ENCODE assay signal across 20 mouse cellular contexts in genomic region chr2:38914965-38915364, GRCm38 (mm10). TPM values are rescaled to one million over a fixed set of nuclear protein-coding genes. Genes with fewer than 3 reads are reported as not detected.
DNase-seq lines count a peak whose midpoint lies in the region.
"Had no signal": no experiment of that assay in that cellular context is flagged by ENCODE, and none has a peak within 500 bp of the region (broad histone marks: within the 10 kb centered on the region; RNA-seq: fewer than 3 reads in every experiment).

No protein-coding gene starts in this region.

- H3K27me3 ChIP-seq in hindbrain, embryonic 10.5 days (ENCODE audit: insufficient read depth, poor library complexity, severe bottlenecking) = no peaks in the 10 kb centered on the region
- H3K27me3 ChIP-seq in limb, embryonic 10.5 days (ENCODE audit: low read depth, poor library complexity, severe bottlenecking) = no peaks in the 10 kb centered on the region
- H3K27me3 ChIP-seq: intestine, embryonic 15.5 days; kidney, embryonic 15.5 days; midbrain, embryonic 12.5 days had no signal

- DNase-seq in R1 (ENCODE audit: low read depth, low spot score) = peak; percentile 19
- DNase-seq in embryo, embryonic 10 days (ENCODE audit: low spot score) = peak; percentile 86
- DNase-seq in hindbrain, embryonic 10.5 days (ENCODE audit: low spot score) = peak; percentile 61
- DNase-seq in limb, embryonic 10.5 days (ENCODE audit: low spot score) = peak; percentile 53
- DNase-seq in adrenal gland, adult (ENCODE audit: inconsistent age in 2 of 2, low spot score in 1 of 2) = no peak
- no peak for DNase-seq in gastrocnemius, postnatal 14 days
- no peak for DNase-seq in lung, postnatal 25 days (ENCODE audit: low spot score)
- no peak for DNase-seq in spleen, postnatal 10 days (ENCODE audit: low spot score in 2 of 2)
- DNase-seq: heart, adult 18-20 months; layer of hippocampus, postnatal 36 days; lung, adult 2 months; lung, postnatal 4 days; right cerebral cortex, postnatal 4 days; thymus, adult 2 months had no signal

- H3K9me3 ChIP-seq in hindbrain, embryonic 10.5 days = no peaks in the 10 kb centered on the region
- H3K9me3 ChIP-seq in limb, embryonic 10.5 days (replicated peaks) = no peaks in the 10 kb centered on the region
- H3K9me3 ChIP-seq: G1E; intestine, embryonic 15.5 days; kidney, embryonic 15.5 days; midbrain, embryonic 12.5 days had no signal

- no peak overlapping the region for H3K4me3 ChIP-seq in hindbrain, embryonic 10.5 days
- H3K4me3 ChIP-seq in limb, embryonic 10.5 days = peak overlapping the region; percentile 15; the same call in 1 of the 2 replicates
- H3K4me3 ChIP-seq: intestine, embryonic 15.5 days; kidney, embryonic 15.5 days; midbrain, embryonic 12.5 days; myocyte had no signal

- H3K27ac ChIP-seq in hindbrain, embryonic 10.5 days = peak overlapping the region; percentile 75
- no peak overlapping the region for H3K27ac ChIP-seq in limb, embryonic 10.5 days
- H3K27ac ChIP-seq: intestine, embryonic 15.5 days; kidney, embryonic 15.5 days; midbrain, embryonic 12.5 days had no signal

- intact Hi-C loops in gastrocnemius, postnatal 14 days (cut with DNase I; ENCODE audit: low total_unique reads) = no loop called here

- H3K36me3 ChIP-seq in hindbrain, embryonic 10.5 days = no peaks in the 10 kb centered on the region
- no peaks in the 10 kb centered on the region for H3K36me3 ChIP-seq in limb, embryonic 10.5 days
- H3K36me3 ChIP-seq: G1E; intestine, embryonic 15.5 days; kidney, embryonic 15.5 days; midbrain, embryonic 12.5 days had no signal

- peaks cover 28% of the 10 kb centered on the region for H3K4me1 ChIP-seq in hindbrain, embryonic 10.5 days (replicated peaks)
- peaks cover 21% of the 10 kb centered on the region for H3K4me1 ChIP-seq in limb, embryonic 10.5 days

- WGBS in hindbrain, embryonic 10.5 days = 7% methylated on average over 4 of the region's 4 CpGs
- WGBS in limb, embryonic 10.5 days = 4% methylated on average over 4 of the region's 4 CpGs

RNA-seq across cellular contexts. Expression of gene Nr6a1, which starts 12.5 kb away (rescaled TPM):
- polyA plus RNA-seq in hindbrain, embryonic 10.5 days (2016; fragmentation: Nextera tagmentation; extraction: Ambion mirVana) = 5.1 and 12.6 TPM in 2 replicates
- 1.9 and 4.8 TPM in 2 replicates for polyA plus RNA-seq in limb, embryonic 10.5 days (2016; fragmentation: Nextera tagmentation; extraction: Ambion mirVana)
- 1 to 10 TPM; 1.5 to 2.1 TPM for total RNA-seq in gastrocnemius, postnatal 14 days (2021)

RNA-seq across cellular contexts. Expression of gene Olfml2a, which starts 16.8 kb away (rescaled TPM):
- 1.7 and 2.1 TPM in 2 replicates for polyA plus RNA-seq in hindbrain, embryonic 10.5 days (2016; fragmentation: Nextera tagmentation; extraction: Ambion mirVana)
- polyA plus RNA-seq in limb, embryonic 10.5 days (2016; fragmentation: Nextera tagmentation; extraction: Ambion mirVana) = 1.6 and 2.7 TPM in 2 replicates
- 10 to 100 TPM; 13.7 to 18.8 TPM for total RNA-seq in gastrocnemius, postnatal 14 days (2021)
- polyA plus RNA-seq: CD4-positive, CD25-positive, alpha-beta regulatory T cell, adult 4 months; G1E had no signal

Comparison
In these comparisons a context has a peak if more than half of its experiments do, and no peak if none do; other contexts are left out.
1. DNase-seq: peak in R1 (single experiment), embryo, embryonic 10 days (single experiment), hindbrain, embryonic 10.5 days (single experiment) and limb, embryonic 10.5 days (single experiment); none in adrenal gland, adult (0 of 2), gastrocnemius, postnatal 14 days (single experiment), lung, postnatal 25 days (single experiment) and spleen, postnatal 10 days (0 of 2).